Mouse (Mus musculus) layer of hippocampus, postnatal 36 days (tissue): ENCODE measurements at regions not wholly inside any gene's neighbourhood (a gene's known extent, or its start where the extent isn't known, plus 50 kb on each side); places are given as distances from the start of the nearest gene placed in this dataset.

Experiments
- DNase-seq, 2 experiments: peaks; one replicate each; pipeline ENCODE4 v3.0.0; 2022

- no peak for DNase-seq
Observed at GRCm38 (mm10) chr13:84761821-84762220, 427.4 kb upstream of the Ccnh start.

GRCm38 (mm10) chr13:84763916-84764315 lies 425.3 kb upstream of the Ccnh start:
- DNase-seq = no peak

- no peak for DNase-seq
Observed at GRCm38 (mm10) chr13:84771956-84772355, 417.3 kb upstream of the Ccnh start.

GRCm38 (mm10) chr13:84783017-84783937 lies 405.9 kb upstream of the Ccnh start:
- DNase-seq = no peak

GRCm38 (mm10) chr13:84804241-84804980 lies 384.8 kb upstream of the Ccnh start:
- no peak for DNase-seq

GRCm38 (mm10) chr13:84805190-84805589 lies 384.0 kb upstream of the Ccnh start:
- no peak for DNase-seq

GRCm38 (mm10) chr13:84809605-84810004 lies 379.6 kb upstream of the Ccnh start:
- no peak for DNase-seq
